Mouse (Mus musculus) cerebellum, postnatal 14 days (tissue): ENCODE measurements at regions not wholly inside any gene's neighbourhood (a gene's known extent, or its start where the extent isn't known, plus 50 kb on each side); places are given as distances from the start of the nearest gene placed in this dataset.

Experiments used
- DNase-seq, 2 experiments: peaks; one replicate each; pipeline ENCODE4 v3.0.0; 2021; ENCODE audit warnings: mixed read lengths in 2 of 2

- DNase-seq: no peak
Observed at GRCm38 (mm10) chr3:110366151-110366550, 115.4 kb upstream of the Prmt6 start.

GRCm38 (mm10) chr3:110361900-110362299, 111.1 kb upstream of the Prmt6 start:
- DNase-seq: peak in 1 of 2 experiments; percentile 35

GRCm38 (mm10) chr3:110356822-110357594, 106.2 kb upstream of the Prmt6 start:
- DNase-seq: no peak

GRCm38 (mm10) chr3:110353654-110354053, 102.9 kb upstream of the Prmt6 start:
- DNase-seq: no peak

GRCm38 (mm10) chr3:110350075-110350474, 99.3 kb upstream of the Prmt6 start:
- DNase-seq: no peak

- no peak for DNase-seq
Observed at GRCm38 (mm10) chr3:110349446-110349845, 98.6 kb upstream of the Prmt6 start.

GRCm38 (mm10) chr3:110344846-110345245, 94.0 kb upstream of the Prmt6 start:
- DNase-seq: peak; percentile 78 to 80

GRCm38 (mm10) chr3:110340067-110340466, 89.3 kb upstream of the Prmt6 start:
- DNase-seq: no peak

- no peak for DNase-seq
Observed at GRCm38 (mm10) chr3:110339026-110339606, 88.3 kb upstream of the Prmt6 start.

GRCm38 (mm10) chr3:110329175-110329574, 78.4 kb upstream of the Prmt6 start:
- no peak for DNase-seq

- no peak for DNase-seq
Observed at GRCm38 (mm10) chr3:110310270-110310669, 59.5 kb upstream of the Prmt6 start.

GRCm38 (mm10) chr3:110303166-110303565, 52.4 kb upstream of the Prmt6 start:
- peak; percentile 79 to 82 for DNase-seq
